Mouse (Mus musculus): ENCODE data around the gene Ak5.

Ak5 gene

GRCm38 (mm10) chr3:152561708-152562107 is 106.5 kb downstream of the Ak5 start:
- DNase-seq: no peak

- DNase-seq: no peak
Observed at GRCm38 (mm10) chr3:152559295-152559694, 108.9 kb downstream of the Ak5 start.

GRCm38 (mm10) chr3:152558106-152558505 is 110.1 kb downstream of the Ak5 start:
- DNase-seq: no peak

- no peak for DNase-seq
Observed at GRCm38 (mm10) chr3:152557659-152558058, 110.5 kb downstream of the Ak5 start.

- no peak for DNase-seq
Observed at GRCm38 (mm10) chr3:152556919-152557318, 111.2 kb downstream of the Ak5 start.

GRCm38 (mm10) chr3:152556435-152556834 is 111.7 kb downstream of the Ak5 start:
- DNase-seq: no peak

GRCm38 (mm10) chr3:152555216-152555615 is 112.9 kb downstream of the Ak5 start:
- no peak for DNase-seq

- DNase-seq: no peak
Observed at GRCm38 (mm10) chr3:152554366-152554765, 113.8 kb downstream of the Ak5 start.

- no peak for DNase-seq
Observed at GRCm38 (mm10) chr3:152552641-152553040, 115.5 kb downstream of the Ak5 start.

GRCm38 (mm10) chr3:152550528-152551115 is 117.5 kb downstream of the Ak5 start:
- DNase-seq: no peak

- no peak for DNase-seq
Observed at GRCm38 (mm10) chr3:152550031-152550430, 118.1 kb downstream of the Ak5 start.

- DNase-seq: no peak
Observed at GRCm38 (mm10) chr3:152544921-152545320, 123.2 kb downstream of the Ak5 start.

GRCm38 (mm10) chr3:152542298-152542697 is 125.9 kb downstream of the Ak5 start:
- DNase-seq: no peak

GRCm38 (mm10) chr3:152530344-152530743 is 137.8 kb downstream of the Ak5 start:
- no peak for DNase-seq

- DNase-seq: no peak
Observed at GRCm38 (mm10) chr3:152529058-152529972, 138.8 kb downstream of the Ak5 start.

GRCm38 (mm10) chr3:152526721-152527120 is 141.4 kb downstream of the Ak5 start:
- DNase-seq: no peak

GRCm38 (mm10) chr3:152523315-152523638 is 144.9 kb downstream of the Ak5 start:
- DNase-seq: no peak

- no peak for DNase-seq
Observed at GRCm38 (mm10) chr3:152522634-152523314, 145.4 kb downstream of the Ak5 start.

- no peak for DNase-seq
Observed at GRCm38 (mm10) chr3:152521054-152521453, 147.1 kb downstream of the Ak5 start.

GRCm38 (mm10) chr3:152520074-152520473 is 148.1 kb downstream of the Ak5 start:
- no peak for DNase-seq

- no peak for DNase-seq
Observed at GRCm38 (mm10) chr3:152519556-152519955, 148.6 kb downstream of the Ak5 start.

GRCm38 (mm10) chr3:152516569-152516968 is 151.6 kb downstream of the Ak5 start:
- DNase-seq: no peak

GRCm38 (mm10) chr3:152515959-152516358 is 152.2 kb downstream of the Ak5 start:
- DNase-seq: no peak

GRCm38 (mm10) chr3:152512517-152512916 is 155.6 kb downstream of the Ak5 start:
- DNase-seq: no peak

All from cerebellum, adult 9-10 months (tissue).